Mouse (Mus musculus) adrenal gland, postnatal 4 days (tissue): ENCODE measurements around the gene Herc3. TPM values are rescaled to one million over a fixed set of nuclear protein-coding genes. Genes with fewer than 3 reads are reported as not detected.
"Not testable (repeated sequence)": the region's sequence is repeated elsewhere in the genome, so short reads cannot be mapped to it uniquely, and the experiment has no call there.

Experiments
- DNase-seq, 2 experiments: peaks; one replicate each; pipeline ENCODE4 v3.0.0; 2021 to 2022; ENCODE audit warnings: low spot score in 2 of 2, mixed read lengths in 2 of 2
- total RNA-seq, 2 experiments: library from RNA; stranded (reverse); gene quantifications; 2 replicates each; pipeline ENCODE4 v1.2.3; 2021

Gene Herc3
- total RNA-seq, 2 experiments from 2014 or later, result 40.3 to 47.4 TPM

GRCm38 (mm10) chr6:58856494-58856893, 25.2 kb downstream of the Herc3 start:
- no peak for DNase-seq

GRCm38 (mm10) chr6:58859517-58859916, 28.3 kb downstream of the Herc3 start:
- DNase-seq, result no peak

DNA sequence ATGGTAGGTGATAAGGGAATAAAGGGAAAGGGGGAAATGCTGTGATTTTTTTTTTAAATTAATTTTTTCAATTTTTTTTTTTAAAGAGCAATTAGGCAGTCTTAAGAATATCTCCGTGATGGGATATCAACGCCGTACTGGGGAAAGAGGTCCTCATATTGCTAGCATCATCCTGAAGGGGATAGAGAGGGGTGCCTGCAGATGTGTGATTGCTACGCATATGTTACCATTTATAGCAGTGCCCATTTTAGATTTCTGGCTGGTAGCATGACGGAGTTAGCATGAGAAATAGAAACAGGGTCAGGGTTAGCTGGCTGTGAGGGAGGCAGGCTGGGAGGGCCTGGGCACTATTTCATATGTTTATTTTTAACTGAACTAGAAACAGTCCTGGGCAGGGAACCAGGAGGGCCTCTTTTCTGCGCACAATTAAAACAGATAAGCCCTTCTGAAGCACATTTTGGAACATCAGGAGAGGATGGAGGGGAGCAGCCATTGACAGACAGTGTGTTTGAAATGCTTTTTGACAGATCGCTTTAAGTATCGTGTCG, 31.3 kb downstream of the Herc3 start:
- DNase-seq, result no peak

DNA sequence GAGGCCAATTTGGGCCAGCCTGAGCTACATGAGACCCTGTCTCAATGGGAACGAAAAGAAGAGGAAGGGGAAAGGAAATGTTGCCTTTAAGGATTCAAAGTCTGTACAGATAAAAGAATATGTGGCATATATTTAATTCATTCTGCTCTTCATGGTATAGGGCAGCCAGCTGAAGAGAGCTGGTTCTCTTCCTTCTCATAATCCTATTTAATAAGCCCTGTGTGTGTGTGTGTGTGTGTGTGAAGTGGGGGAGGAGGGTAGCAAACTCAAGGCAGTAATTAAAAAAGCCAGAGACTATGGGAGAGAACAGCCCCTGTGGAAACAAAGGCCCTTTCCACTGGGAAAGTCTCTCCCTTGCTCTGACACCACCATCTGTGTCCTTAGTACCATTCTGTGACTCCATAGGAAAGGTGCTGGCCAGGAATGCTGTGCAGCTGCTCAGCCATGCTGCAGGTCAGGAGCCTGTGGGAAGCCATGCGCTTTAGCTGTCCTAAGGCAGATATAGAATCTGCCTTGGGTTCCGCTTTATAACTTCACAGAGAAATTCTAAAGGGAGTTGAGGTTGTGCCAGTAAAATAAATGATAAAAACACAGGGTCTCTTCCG, 32.5 kb downstream of the Herc3 start:
- no peak for DNase-seq

DNA sequence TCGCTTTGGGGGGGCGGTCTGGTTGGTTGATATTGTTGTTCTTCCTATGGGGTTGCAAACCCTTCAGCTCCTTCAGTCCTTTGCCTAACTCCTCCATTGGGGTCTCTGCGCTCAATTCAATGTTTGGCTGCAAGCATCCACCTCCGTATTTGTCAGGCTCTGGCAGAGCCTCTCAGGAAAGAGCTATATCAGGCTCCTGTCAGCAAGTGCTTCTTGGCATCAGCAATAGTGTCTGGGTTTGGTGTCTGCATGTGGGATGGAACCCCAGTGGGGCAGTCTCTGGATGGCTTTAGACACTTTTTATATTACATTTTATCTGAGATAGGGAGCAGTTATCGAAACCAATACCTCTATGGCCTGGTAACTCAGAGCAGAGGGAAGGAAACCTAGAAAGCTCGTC, 36.6 kb downstream of the Herc3 start:
- not testable (repeated sequence) for DNase-seq

DNA sequence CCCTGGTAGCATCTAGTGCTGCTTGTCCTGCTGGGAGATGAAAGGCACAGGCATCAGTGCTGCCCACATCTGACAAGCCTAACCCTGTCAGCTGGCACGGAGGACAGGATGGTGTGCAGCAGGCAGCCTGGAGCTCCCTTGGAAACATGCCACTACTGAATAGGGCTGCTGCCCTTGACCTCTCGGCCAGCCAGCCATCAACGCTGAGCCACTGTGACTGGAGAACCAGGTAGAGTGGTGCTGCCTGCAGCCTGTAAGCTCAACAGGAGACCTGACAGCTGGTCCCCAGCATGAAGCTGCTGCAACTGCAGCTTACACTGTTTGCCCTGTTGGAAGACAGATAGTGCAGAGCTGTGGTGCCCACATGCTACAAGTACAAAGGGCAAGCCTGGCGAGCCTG, 48.3 kb downstream of the Herc3 start:
- DNase-seq, result no peak

GRCm38 (mm10) chr6:58879987-58880386, 48.7 kb downstream of the Herc3 start:
- no peak for DNase-seq

DNA sequence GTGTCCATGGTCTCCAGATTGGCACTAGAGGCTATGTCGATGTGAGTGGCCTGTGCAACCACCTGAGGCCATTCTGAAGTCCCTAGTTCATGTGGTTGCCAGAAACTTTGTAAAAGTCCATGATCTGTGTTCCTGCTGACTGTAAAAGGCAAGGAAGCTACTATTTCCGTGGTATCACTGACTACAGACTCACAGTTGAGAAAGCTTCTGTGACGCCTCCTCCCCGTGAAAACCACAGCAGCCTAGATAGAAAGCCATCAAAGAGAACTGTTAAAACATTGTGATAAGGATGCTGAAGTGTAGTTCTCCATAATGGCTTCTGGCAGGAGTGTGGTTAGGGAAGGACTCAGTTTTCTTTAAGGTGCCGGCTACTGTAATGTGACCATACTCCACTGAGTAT, 49.6 kb downstream of the Herc3 start:
- DNase-seq, result no peak

- no peak for DNase-seq
These were observed 50.1 kb downstream of the Herc3 start for GRCm38 (mm10) chr6:58881363-58881762.

GRCm38 (mm10) chr6:58882271-58882670, 51.0 kb downstream of the Herc3 start:
- no peak for DNase-seq

GRCm38 (mm10) chr6:58889917-58890316, 58.7 kb downstream of the Herc3 start:
- no peak for DNase-seq

DNA sequence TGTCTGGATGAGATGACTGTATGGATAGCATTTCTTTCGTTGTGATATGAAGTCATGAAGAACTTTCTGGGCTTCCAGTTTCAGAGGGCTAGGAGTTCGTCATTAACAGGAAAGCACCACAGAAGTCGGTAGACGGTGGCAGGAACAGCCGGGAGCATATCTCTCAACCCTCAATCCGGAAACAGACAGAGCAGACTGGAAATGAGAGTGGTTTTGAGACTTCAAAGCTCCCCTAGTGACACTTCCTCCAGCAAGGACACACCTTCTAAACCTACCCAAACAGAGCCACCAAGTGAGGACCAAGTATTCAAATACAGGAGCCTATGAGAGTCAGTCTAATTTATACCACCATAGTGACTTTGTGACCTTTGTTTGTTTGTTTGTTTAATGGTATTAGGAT, 62.0 kb downstream of the Herc3 start:
- no peak for DNase-seq

GRCm38 (mm10) chr6:58894994-58895393, 63.7 kb downstream of the Herc3 start:
- DNase-seq, result no peak

GRCm38 (mm10) chr6:58896648-58897047, 65.4 kb downstream of the Herc3 start:
- no peak for DNase-seq

DNA sequence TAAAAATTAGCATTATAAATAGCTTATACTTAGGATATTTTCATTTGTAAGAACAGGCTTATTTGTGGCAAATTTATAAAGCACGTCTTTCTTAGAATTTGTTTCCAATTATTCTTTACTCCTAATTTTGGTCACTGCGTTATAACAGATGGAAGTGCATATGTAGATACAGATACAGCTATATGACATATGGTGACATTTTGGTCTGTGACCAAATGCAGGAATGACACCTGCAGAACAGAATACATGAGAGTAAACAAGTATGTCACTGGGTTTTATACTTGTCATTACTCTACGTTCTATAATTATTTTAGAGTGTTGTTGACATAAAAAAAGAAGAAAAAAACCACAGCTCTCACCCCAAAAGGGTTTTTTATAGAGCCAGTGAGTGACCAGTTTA, 67.8 kb downstream of the Herc3 start:
- DNase-seq, result no peak

GRCm38 (mm10) chr6:58900536-58900935, 69.3 kb downstream of the Herc3 start:
- no peak for DNase-seq

DNA sequence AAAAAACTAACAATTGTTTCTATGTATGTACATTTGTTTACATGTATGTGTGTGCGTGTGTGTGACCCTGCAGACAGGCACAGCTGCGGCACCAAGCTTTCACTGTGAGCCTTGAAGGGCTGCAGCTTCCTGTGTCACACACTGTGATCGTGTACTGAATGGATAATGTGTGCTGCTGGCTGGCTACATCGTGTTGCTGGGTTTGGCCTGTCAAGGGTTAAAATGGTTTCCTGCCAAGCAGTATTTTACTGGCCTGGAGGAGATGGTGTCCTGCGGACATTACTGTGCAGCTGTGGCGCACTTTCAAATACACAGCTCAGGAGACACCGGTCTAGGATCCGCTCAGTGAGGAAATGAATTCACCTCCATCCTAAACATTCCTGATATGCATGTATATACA, 71.9 kb downstream of the Herc3 start:
- DNase-seq, result no peak

DNA sequence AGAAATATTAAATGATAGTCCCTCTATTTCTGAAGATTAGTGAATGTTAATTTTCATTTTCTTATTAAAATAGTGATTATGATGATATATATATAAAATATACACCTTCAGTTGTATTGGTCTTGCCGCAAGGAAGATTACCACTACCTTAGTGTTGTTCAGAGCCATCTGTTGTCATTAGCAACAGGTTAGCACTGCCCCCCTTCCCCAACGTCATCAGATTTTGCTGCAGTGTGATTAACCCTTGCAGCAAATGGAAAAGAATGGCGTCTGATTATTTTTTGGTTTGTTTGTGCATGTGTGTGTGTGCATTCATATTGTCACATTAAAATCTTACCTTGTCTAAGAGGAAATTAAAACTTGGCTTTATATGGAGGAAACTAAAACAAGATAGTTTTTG, 73.3 kb downstream of the Herc3 start:
- no peak for DNase-seq

DNA sequence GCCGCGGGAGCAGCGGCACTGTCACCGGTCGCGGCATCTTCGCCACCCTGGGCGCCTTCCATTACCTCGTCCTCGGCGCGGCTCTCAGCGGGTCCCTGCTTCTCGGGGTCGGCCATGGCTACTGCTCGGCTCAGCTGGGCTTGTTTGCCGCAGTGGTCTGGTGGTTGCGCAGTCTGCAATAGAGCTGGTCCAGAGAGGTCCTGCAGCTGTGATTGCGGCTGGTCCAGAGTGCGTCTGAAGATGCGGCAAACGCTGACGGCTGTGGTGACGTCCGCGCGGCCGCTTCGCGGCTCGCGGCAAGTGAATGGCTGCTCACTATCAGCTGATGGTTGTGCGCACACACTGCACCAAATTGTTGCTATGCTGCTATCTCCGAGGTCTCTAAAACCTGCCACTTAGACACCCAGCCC, 75.6 kb downstream of the Herc3 start, which contains the start of gene Nap1l5:
TSS of gene Nap1l5 (minus strand) at position 225 of the 410 bp plus-strand sequence.
- no peak for DNase-seq

GRCm38 (mm10) chr6:58907336-58907735, 76.1 kb downstream of the Herc3 start:
- no peak for DNase-seq

DNA sequence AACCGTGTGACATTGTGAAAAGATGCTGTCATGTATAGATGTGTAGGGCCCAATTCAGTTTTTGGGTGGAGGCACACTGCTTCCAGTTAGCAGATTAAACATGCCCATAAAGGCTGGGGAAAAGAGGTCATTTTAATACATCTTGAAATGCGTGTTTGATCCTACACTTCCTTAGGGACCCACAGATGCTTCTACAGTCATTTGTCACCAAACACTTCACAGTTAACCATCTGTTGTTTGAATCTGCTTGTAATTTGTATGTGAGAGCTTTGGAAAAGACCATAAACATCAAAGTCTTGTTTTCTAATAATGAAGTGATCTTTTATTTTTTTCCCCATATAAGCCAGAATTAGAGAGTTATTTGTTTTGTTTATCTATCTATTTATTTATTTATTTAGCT, 76.5 kb downstream of the Herc3 start:
- DNase-seq, result no peak

- no peak for DNase-seq
These were observed 81.6 kb downstream of the Herc3 start for GRCm38 (mm10) chr6:58912842-58913241.

DNA sequence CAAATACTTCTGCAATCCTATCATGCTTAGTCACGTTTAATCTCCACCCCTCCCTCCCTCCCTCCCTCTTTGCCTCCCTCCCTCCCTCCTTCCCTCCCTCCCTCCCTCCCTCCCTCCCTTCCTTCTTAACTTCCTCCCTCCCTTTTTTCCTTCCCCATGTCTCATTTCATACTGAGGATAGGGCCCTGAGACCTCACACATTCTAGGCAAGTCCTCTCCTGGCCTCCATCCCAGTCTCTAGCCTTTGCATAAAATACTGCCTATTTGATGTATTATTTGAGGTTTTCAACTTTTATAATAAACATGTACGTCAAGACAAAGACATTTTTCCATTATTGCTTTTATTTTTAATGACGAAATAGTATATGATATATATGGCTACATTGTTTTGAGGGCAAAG, 82.3 kb downstream of the Herc3 start:
- no peak for DNase-seq
